Mouse (Mus musculus): ENCODE measurements around the gene Psmd9. TPM values are rescaled to one million over a fixed set of nuclear protein-coding genes. Genes with fewer than 3 reads are reported as not detected.
A peak's percentile ranks its signal among the peaks of the same experiment; 100 is the strongest.
"Not testable (repeated sequence)": the region's sequence is repeated elsewhere in the genome, so short reads cannot be mapped to it uniquely, and the experiment has no call there.

The Psmd9 gene
- polyA plus RNA-seq, 1 experiment = 30.6 TPM

DNA sequence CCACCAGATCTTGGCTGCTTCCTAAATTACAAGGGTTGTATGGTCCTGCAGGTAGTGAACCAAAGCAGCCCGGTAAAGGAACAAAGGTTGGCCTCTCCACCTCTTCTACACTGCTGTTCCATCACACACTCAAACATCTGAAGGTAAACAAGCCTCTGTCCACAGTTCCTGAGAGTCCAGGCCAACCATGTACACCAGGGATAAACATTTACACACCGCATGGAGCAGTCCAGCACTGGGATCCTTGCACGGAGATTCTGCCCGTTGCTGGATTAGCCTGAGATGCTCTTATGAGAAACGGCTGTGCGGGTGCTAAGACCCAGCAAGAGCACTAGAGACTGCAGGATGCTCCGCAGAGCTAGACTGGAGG lies 32.3 kb downstream of the Psmd9 start:
- H3K36me3 ChIP-seq (ENCODE audit: control insufficient read depth, insufficient read depth) = no peaks in the 10 kb centered on the region
- H3K79me2 ChIP-seq (ENCODE audit: control insufficient read depth, insufficient read depth) = no peaks in the 10 kb centered on the region
- no peak overlapping the region for H3K4me3 ChIP-seq
- no peak overlapping the region for H3ac ChIP-seq (ENCODE audit: control insufficient read depth, insufficient read length)
- H3K4me2 ChIP-seq (ENCODE audit: low read depth) = no peak overlapping the region
- H3K27me3 ChIP-seq (ENCODE audit: control insufficient read depth, insufficient read depth, insufficient read length) = peaks cover 5% of the 10 kb centered on the region
- TF ChIP-seq POLR2A (IDR thresholded peaks at IDR 0.05; ENCODE audit: insufficient read length, low read depth) = no peak
- no peak for TF ChIP-seq REST (IDR thresholded peaks at IDR 0.05; ENCODE audit: insufficient read depth, insufficient read length)
- TF ChIP-seq TCF3 (IDR thresholded peaks at IDR 0.05; ENCODE audit: insufficient read length, low read depth) = no peak
- no peak for TF ChIP-seq POLR2AphosphoS2 (IDR thresholded peaks at IDR 0.05; ENCODE audit: insufficient read length, low read depth)
- TF ChIP-seq E2F4 (IDR thresholded peaks at IDR 0.05; ENCODE audit: insufficient read depth) = no peak
- no peak for TF ChIP-seq USF1 (IDR thresholded peaks at IDR 0.05; ENCODE audit: low read depth)
- no peak for TF ChIP-seq SRF (IDR thresholded peaks at IDR 0.05; ENCODE audit: control insufficient read depth, insufficient read length, low read depth)
- no peak for TF ChIP-seq MYOD1 (IDR thresholded peaks at IDR 0.05; ENCODE audit: control insufficient read depth in 1 of 3, insufficient read length in 2 of 3, low read depth in 2 of 3)
- TF ChIP-seq MYOG (IDR thresholded peaks at IDR 0.05; ENCODE audit: control insufficient read depth in 1 of 3, insufficient read depth in 1 of 3, insufficient read length in 2 of 3, low read depth in 2 of 3) = no peak
- no peak for TF ChIP-seq MAX (IDR thresholded peaks at IDR 0.05; ENCODE audit: low read depth)
- no peak for TF ChIP-seq CEBPB (IDR thresholded peaks at IDR 0.05; ENCODE audit: insufficient read depth, poor library complexity, severe bottlenecking)

DNA sequence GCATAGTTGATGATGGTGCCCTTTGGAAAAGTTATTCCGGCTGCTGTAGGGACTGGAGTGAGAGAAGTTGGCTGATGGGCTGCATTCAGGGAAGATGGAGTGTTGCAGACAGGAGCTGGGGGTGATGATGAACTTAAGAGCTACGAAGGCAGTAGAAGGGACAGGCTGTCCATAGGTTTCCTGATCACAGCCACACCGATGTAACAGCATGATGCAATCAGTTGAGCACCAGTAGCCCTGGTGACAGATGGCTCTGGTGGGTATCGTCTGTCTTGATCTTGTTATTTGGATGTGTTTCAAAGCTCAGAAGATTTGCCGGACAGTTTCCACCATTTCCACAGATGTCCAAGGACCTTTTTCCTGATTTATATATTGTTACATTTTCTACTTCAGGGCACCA lies 32.8 kb downstream of the Psmd9 start:
- H3ac ChIP-seq (ENCODE audit: control insufficient read depth, insufficient read length) = no peak overlapping the region
- no peaks in the 10 kb centered on the region for H3K79me2 ChIP-seq (ENCODE audit: control insufficient read depth, insufficient read depth)
- no peak overlapping the region for H3K4me3 ChIP-seq
- TF ChIP-seq MYOG (IDR thresholded peaks at IDR 0.05; ENCODE audit: control insufficient read depth in 1 of 3, insufficient read depth in 1 of 3, insufficient read length in 2 of 3, low read depth in 2 of 3) (peak in 1 of 3 experiments; percentile 12), CEBPB (IDR thresholded peaks at IDR 0.05; ENCODE audit: insufficient read depth, poor library complexity, severe bottlenecking) (peak; percentile 62; the same call in 1 of the 2 replicates), E2F4 (IDR thresholded peaks at IDR 0.05; ENCODE audit: insufficient read depth) (no peak)
- no peak overlapping the region for H3K4me2 ChIP-seq (ENCODE audit: low read depth)
- H3K36me3 ChIP-seq (ENCODE audit: control insufficient read depth, insufficient read depth) = no peaks in the 10 kb centered on the region
- peaks cover 4% of the 10 kb centered on the region for H3K27me3 ChIP-seq (ENCODE audit: control insufficient read depth, insufficient read depth, insufficient read length)

DNA sequence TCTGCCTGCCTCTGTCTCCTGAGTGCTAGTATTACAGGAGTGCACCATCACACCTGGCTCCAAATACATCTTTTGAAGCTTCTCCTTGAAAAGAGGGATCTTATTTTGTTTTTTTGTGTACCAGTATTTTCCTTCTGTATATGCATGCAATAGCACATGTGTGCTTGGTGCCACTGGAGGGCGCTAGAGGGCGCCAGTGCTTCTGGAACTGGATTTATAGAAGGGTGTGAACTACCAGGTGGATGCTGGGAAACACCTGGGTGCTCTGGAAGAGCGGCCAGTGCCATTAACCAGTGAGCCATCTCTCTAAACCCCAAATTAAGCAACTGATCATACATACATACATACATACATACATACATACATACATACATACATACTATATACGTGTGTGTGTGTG lies 33.6 kb downstream of the Psmd9 start:
- H3K27me3 ChIP-seq (ENCODE audit: control insufficient read depth, insufficient read depth, insufficient read length); H3K4me2 ChIP-seq (ENCODE audit: low read depth); H3ac ChIP-seq (ENCODE audit: control insufficient read depth, insufficient read length); H3K36me3 ChIP-seq (ENCODE audit: control insufficient read depth, insufficient read depth); H3K4me3 ChIP-seq; H3K79me2 ChIP-seq (ENCODE audit: control insufficient read depth, insufficient read depth): not testable (repeated sequence)

- H3ac ChIP-seq (ENCODE audit: control insufficient read depth, insufficient read length); H3K4me2 ChIP-seq (ENCODE audit: low read depth); H3K4me3 ChIP-seq; H3K79me2 ChIP-seq (ENCODE audit: control insufficient read depth, insufficient read depth); H3K36me3 ChIP-seq (ENCODE audit: control insufficient read depth, insufficient read depth); H3K27me3 ChIP-seq (ENCODE audit: control insufficient read depth, insufficient read depth, insufficient read length): not testable (repeated sequence)
- TF ChIP-seq CEBPB (IDR thresholded peaks at IDR 0.05; ENCODE audit: insufficient read depth, poor library complexity, severe bottlenecking) = 0 out of 2 replicates have a peak, but pooled peaks have one; percentile 15
Observed at GRCm38 (mm10) chr5:123203591-123203990, 34.4 kb downstream of the Psmd9 start.

DNA sequence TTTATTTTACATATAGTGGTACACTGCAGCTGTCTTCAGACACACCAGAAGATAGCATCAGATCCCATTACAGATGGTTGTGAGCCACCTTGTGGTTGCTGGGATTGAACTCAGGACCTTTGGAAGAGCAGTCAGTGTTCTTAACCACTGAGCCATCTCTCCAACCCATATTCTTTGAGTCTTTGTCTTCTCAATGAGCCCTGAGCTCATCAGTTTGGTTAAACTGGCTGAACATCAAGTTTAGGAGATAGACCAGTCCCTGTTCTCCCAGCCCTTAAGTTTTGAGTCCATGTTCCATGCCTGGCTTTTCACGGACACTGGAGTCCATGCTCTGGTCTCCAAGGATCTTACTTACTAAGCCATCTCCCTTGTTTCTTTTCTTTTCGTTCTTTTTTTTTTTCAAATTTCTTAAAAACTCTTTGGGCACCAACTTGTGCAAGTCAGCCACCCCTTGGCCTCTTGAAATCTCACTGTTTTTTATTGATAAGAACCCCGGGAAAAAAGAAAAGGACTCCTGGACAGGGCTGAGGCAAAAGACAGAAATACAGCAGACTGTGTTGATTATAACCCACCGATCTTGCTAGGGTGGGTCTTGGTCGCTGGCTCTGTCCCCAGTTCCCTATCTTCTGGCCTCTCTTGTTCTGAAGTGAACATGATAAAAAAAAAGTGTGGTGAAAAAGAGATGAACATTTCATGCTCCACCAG lies 53.3 kb downstream of the Psmd9 start:
- not testable (repeated sequence) for H3ac ChIP-seq (ENCODE audit: control insufficient read depth, insufficient read length); H3K36me3 ChIP-seq (ENCODE audit: control insufficient read depth, insufficient read depth); H3K4me3 ChIP-seq

GRCm38 (mm10) chr5:123223051-123223410 lies 53.8 kb downstream of the Psmd9 start:
- Histone ChIP-seq H3K27me3 (ENCODE audit: control insufficient read depth, insufficient read depth, insufficient read length) (no peaks in the 10 kb centered on the region), H3K4me3 (no peak overlapping the region)

More for the DNA sequence above, 53.3 kb downstream of the Psmd9 start:
- H3K79me2 ChIP-seq (ENCODE audit: control insufficient read depth, insufficient read depth); H3K27me3 ChIP-seq (ENCODE audit: control insufficient read depth, insufficient read depth, insufficient read length); H3K4me2 ChIP-seq (ENCODE audit: low read depth): not testable (repeated sequence)

DNA sequence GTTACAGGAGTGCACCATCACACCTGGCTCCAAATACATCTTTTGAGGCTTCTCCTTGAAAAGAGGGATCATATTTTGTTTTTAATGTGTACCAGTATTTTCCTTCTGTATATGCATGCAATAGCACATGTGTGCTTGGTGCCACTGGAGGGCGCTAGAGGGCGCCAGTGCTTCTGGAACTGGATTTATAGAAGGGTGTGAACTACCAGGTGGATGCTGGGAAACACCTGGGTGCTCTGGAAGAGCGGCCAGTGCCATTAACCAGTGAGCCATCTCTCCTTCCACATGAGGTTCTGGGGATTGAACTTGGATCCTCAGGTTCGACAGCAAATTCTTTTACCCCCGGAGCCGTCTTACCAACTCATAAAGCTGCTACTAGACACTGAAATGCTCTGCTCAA lies 54.6 kb downstream of the Psmd9 start:
- H3ac ChIP-seq (ENCODE audit: control insufficient read depth, insufficient read length); H3K79me2 ChIP-seq (ENCODE audit: control insufficient read depth, insufficient read depth); H3K4me3 ChIP-seq; H3K4me2 ChIP-seq (ENCODE audit: low read depth); H3K36me3 ChIP-seq (ENCODE audit: control insufficient read depth, insufficient read depth); H3K27me3 ChIP-seq (ENCODE audit: control insufficient read depth, insufficient read depth, insufficient read length): not testable (repeated sequence)

More at GRCm38 (mm10) chr5:123223051-123223410, 53.8 kb downstream of the Psmd9 start:
- no peaks in the 10 kb centered on the region for H3K36me3 ChIP-seq (ENCODE audit: control insufficient read depth, insufficient read depth)
- no peak overlapping the region for H3ac ChIP-seq (ENCODE audit: control insufficient read depth, insufficient read length)
- H3K79me2 ChIP-seq (ENCODE audit: control insufficient read depth, insufficient read depth) = no peaks in the 10 kb centered on the region
- H3K4me2 ChIP-seq (ENCODE audit: low read depth) = peak overlapping the region; percentile 9
- TF ChIP-seq SRF (IDR thresholded peaks at IDR 0.05; ENCODE audit: control insufficient read depth, insufficient read length, low read depth) (no peak), POLR2A (IDR thresholded peaks at IDR 0.05; ENCODE audit: insufficient read length, low read depth) (no peak), REST (IDR thresholded peaks at IDR 0.05; ENCODE audit: insufficient read depth, insufficient read length) (no peak), CEBPB (IDR thresholded peaks at IDR 0.05; ENCODE audit: insufficient read depth, poor library complexity, severe bottlenecking) (peak; percentile 91), MYOG (IDR thresholded peaks at IDR 0.05; ENCODE audit: control insufficient read depth in 1 of 3, insufficient read depth in 1 of 3, insufficient read length in 2 of 3, low read depth in 2 of 3) (no peak)
